Mouse (Mus musculus) layer of hippocampus, adult 18-20 months (tissue): Measurements from ENCODE around the gene Cdc37. TPM values are rescaled to one million over a fixed set of nuclear protein-coding genes. Genes with fewer than 3 reads are reported as not detected.

Experiments
- DNase-seq, 2 experiments: peaks; one replicate each; pipeline ENCODE4 v3.0.0; 2022; ENCODE audit warnings: low spot score in 2 of 2
- total RNA-seq, 2 experiments: library from RNA; stranded (reverse); gene quantifications; 2 replicates each; pipeline ENCODE4 v1.2.3; 2021

The Cdc37 gene
- total RNA-seq, 2 experiments from 2014 or later: 163 TPM

DNA sequence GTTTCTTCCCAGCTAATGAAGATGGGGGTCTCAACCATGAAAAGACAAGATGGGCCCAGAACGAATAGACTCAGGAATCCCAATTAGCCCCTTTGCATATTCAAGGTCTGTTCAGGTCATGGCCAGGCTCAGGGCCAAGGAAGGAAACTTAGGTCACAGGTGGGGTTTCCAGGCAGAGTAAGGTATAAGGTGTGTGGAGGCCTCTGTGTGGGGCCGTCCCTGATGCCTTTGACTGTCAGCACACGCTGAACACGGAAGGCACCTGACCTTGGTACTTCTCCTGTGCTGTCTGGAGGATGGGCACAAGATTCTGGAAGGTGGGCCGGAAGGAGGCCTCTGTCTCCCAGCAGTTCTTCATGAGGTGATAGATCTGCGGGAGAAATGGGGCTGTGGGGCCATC is 45.0 kb downstream of the Cdc37 start:
- no peak for DNase-seq

DNA sequence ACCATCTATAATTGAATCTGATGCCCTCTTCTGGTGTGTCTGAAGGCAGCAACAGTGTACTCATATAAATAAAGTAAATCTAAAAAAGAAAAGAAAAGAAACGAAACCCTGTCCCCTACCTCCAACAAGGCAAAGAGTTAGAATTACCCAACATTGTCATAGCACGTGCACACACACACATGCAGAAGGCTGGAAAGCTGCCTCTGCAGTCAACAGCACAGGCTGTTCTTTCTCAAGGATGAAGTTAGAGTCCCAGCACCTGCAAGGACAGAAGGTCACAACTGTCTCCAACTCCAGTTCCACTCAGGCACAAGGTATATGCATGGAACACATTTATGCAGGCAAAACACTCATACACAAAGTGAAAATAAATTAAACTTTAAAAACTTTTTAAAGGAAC is 47.7 kb downstream of the Cdc37 start:
- no peak for DNase-seq

DNA sequence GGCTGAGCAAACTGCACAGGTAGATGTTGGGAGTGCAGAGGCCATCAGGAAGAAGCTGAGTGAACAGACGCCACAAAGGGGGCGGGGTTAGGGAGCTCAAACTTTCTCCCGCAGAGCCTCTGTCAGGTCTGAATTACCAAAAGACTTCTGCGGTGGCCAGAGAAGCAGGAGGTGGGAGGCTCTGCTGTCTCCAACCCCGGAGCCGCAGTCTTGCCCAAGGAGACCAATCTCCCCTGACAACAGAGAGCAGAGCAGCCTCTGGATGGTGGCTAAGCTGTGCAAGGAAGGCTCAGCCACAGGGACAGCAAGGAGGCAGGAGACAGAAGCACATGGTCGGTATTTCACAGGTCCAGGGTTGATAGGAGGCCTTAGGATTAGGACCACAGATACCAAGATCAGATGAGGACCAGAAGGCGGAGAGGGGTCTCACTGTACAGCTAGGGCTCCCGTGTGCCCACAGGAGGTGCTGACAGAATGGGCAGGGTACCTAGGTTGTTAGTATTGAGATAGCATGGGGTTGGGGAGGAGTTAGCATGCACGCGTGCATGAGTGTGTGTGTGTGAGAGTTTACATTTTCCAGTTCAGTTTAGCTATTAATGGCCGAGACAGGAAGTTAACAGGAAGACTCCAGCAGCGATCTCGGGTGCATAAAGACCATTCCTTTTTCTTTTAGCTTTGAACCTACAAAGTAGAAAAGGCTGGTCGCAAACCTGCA is 49.2 kb downstream of the Cdc37 start:
- DNase-seq: no peak

DNA sequence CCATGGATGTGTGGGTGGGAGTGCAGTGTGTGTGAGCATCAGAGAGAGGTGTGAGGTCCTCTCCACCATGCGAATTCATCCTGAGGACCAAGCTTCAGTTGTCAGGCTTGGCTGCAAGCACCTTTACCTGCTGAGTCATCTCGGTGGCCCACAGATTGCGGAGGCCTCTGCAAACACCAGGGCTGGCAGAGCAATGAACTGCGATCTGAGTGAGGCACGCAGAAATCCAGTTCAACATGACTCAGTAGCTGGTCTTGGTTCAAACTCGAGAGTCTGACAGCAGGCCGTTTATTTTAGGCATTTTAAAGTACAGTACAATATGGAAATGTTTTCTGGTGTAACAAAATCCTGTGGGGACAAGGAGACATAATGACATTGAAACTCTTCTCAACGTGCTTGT is 52.0 kb downstream of the Cdc37 start:
- DNase-seq: peak; percentile 52 to 87

DNA sequence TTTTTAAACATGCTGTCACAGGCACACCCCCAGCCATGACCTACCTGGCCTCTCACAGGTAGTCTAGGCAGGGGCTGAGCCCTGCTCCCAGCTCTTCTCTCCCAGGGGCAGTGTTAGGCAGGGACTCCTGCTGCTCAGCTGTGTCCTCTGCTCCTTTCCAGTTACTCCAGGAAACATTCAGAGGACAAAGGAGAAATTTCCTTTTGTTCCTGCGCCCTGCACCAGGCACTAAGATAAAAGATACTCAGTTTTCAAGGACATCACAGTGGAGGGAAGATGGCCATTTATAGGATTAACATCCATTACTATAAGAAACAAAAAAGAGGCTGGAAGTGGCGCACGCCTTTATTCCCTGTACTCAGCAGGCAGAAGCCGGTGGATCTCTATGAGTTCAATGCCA is 53.8 kb downstream of the Cdc37 start:
- no peak for DNase-seq

DNA sequence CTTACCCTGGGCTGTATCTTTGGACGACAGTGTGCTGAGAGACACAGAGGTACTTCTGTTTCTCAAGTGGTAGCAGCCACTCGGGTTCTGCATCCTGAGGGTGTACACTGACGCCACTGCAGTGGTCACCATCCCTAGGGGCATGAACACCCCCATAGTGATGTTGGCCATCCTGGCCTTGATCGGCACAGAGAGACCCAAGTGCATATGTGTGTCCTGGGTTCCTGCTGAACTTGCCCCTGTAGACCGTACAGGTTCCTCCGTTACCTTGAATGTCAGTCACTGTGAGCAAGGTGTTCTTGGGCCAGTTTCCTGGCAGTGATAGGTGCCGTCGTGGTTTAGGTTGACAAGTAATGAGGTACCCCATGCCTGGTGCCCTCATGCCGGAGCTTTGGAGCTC is 56.4 kb downstream of the Cdc37 start:
- DNase-seq: no peak

DNA sequence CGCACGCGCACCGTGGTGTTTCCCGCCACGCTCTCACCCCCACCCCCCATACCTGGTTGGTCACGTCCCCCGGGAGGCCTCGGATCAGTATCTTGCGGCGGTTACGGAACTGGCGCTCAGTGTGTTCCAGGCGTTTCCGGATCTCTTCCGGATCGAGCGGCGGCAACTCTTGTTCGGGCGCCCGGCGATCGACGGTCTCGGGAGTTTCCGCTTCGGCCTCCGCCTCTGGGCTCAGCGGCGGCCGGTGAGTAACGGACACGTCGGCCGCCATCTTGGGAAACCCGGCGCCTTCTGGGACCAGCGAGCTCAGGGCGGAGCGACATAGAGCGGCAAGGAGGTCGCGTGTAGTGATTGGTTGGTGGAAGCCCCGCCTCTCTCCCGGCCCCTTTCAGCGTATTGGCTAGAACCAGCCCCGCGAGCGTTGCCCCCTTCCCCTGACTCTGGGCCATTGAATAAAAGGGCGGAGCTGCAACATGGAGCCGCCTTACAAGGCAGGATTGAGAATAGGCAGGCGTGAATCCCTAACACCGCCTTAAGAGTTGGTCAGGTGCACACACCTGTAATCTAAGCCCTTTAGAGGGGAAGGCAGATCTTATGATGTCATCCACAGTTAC is 58.0 kb downstream of the Cdc37 start, which contains the start of the genes Gm38431 and Raver1:
TSS of gene Gm38431 (minus strand) at position 291 of the 614 bp plus-strand sequence.
TSS of gene Raver1 (minus strand) at position 302 of the 614 bp plus-strand sequence.
- peak; percentile 96 to 99 for DNase-seq

DNA sequence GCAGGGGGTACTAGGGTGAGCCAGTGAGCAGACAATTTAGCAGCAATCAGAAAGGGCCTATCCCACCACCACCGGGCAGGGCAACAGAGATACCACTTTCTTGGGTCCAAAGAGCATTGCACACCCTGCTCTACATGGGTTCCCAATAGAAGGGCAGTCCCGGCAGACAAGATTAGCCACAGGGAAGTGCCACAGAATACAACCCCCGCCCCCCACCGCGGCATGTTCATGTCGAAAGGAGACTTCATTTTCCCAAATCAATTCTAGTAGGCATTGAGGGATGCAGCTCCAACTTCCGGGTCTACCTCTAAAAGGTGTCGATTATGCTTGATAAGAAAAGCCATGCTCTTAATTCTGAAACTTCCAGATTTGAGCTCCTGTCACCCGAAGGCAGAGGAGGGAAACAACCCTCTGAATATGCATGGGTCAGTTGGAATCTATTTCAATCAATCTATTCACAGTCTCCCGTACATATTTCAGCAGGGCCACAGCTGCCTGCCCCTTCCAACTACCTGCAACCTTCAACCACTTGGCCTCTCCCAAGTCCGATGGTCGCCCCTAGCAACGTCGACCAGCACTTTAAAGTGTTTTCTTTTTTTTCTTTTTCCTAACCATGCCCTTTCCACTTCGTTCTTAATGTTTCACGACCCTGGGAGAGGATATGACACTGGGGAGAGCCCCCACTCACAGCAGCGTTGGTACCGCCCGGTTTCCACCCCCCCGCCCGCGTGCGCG is 58.6 kb downstream of the Cdc37 start:
- DNase-seq: no peak

DNA sequence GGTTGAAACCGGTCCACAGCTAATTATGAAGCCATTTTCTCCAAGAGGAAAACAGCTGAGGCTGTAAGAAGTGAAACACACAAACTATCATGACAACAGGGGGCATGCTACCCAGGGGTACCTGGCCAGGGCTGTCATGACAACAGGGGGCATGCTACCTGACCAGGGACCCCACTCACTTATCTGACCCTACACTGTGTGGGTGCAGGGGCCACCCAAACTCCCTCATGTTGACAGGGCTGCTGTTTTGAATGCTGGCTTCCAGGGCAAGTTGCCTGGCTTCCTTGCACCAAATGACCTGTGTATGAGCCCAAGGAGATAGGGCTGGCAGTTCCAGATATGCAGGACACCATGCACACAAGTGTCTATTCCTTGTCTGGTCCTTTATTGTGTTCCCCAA is 59.2 kb downstream of the Cdc37 start:
- no peak for DNase-seq

DNA sequence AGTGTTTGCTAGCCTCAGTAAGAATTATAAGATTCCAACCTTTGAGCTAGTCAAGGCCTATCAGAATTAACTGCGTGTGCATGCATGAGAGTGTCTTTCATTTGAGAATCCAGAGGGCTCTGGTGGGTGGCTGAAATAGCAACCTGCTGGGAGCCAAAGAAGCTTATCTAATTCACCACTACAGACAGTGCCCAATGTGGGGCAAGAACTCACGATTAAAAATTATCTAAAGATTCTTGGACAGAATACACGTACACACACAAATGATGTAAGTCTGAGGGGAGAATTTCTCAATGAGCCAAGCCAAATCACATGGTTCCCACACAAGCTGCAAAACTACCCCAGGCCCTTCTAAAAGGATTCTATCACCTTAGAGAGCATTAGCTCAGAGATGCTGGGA is 66.5 kb downstream of the Cdc37 start:
- DNase-seq: no peak

Other genes with a start within 250 kb of the Cdc37 start
- gene Dnmt1, start 190.1 kb downstream of the Cdc37 start, total RNA-seq: 10 to 100 TPM; 32.1 to 34.7 TPM
- 1 to 10 TPM; 1.6 to 2.1 TPM for gene S1pr2, start 173.2 kb downstream of the Cdc37 start, total RNA-seq
- gene Mrpl4, start 147.2 kb downstream of the Cdc37 start, total RNA-seq: 10 to 100 TPM; 61.0 to 61.9 TPM
- 1 to 10 TPM; 2.0 to 2.6 TPM for gene Icam1, start 134.0 kb downstream of the Cdc37 start, total RNA-seq
- 1 to 10 TPM in 1 of 2 experiments, under 1 TPM in 1; 0.97 to 1.2 TPM for gene Icam4, start 120.6 kb downstream of the Cdc37 start, total RNA-seq
- gene Icam5, start 117.9 kb downstream of the Cdc37 start, total RNA-seq: 100 to 1,000 TPM; 379 to 387 TPM
- gene Zglp1, start 82.9 kb downstream of the Cdc37 start, total RNA-seq: not detected
- 1 to 10 TPM; 1.6 to 2.9 TPM for gene Gm49373, start 76.9 kb downstream of the Cdc37 start, total RNA-seq
- gene Fdx1l, start 76.4 kb downstream of the Cdc37 start, total RNA-seq: 10 to 100 TPM; 54.0 to 65.5 TPM
- gene Gm38431, start 58.0 kb downstream of the Cdc37 start, total RNA-seq: 1 to 10 TPM; 2.2 to 2.7 TPM
- gene Raver1, start 58.0 kb downstream of the Cdc37 start, total RNA-seq: 10 to 100 TPM; 32.9 TPM
- gene Tyk2, start 18.7 kb downstream of the Cdc37 start, total RNA-seq: 10 to 100 TPM; 13.5 to 15.3 TPM
- 10 to 100 TPM; 83.4 to 86.6 TPM for gene Pde4a, start 15.7 kb upstream of the Cdc37 start, total RNA-seq
- 10 to 100 TPM; 58.3 to 61.5 TPM for gene Keap1, start 89.4 kb upstream of the Cdc37 start, total RNA-seq
- 10 to 100 TPM; 13.5 to 14.5 TPM for gene S1pr5, start 98.5 kb upstream of the Cdc37 start, total RNA-seq
- gene Atg4d, start 115.3 kb upstream of the Cdc37 start, total RNA-seq: 10 to 100 TPM; 43.6 to 50.9 TPM
- 10 to 100 TPM; 39.7 to 46.9 TPM for gene Kri1, start 138.0 kb upstream of the Cdc37 start, total RNA-seq
- gene Cdkn2d, start 141.4 kb upstream of the Cdc37 start, total RNA-seq: 10 to 100 TPM; 53.7 to 56.7 TPM
- gene Ap1m2, start 162.4 kb upstream of the Cdc37 start, total RNA-seq: under 1 TPM; 0.18 to 0.30 TPM
- gene Slc44a2, start 170.7 kb upstream of the Cdc37 start, total RNA-seq: 10 to 100 TPM; 44.7 to 48.0 TPM
- 100 to 1,000 TPM in 1 of 2 experiments, 10 to 100 TPM in 1; 99.2 to 101 TPM for gene Ilf3, start 217.9 kb upstream of the Cdc37 start, total RNA-seq